Mouse (Mus musculus): ENCODE data around the gene Ifitm1. TPM values are rescaled to one million over a fixed set of nuclear protein-coding genes. Genes with fewer than 3 reads are reported as not detected.
A peak's percentile ranks its signal among the peaks of the same experiment; 100 is the strongest.
"Not testable (repeated sequence)": the region's sequence is repeated elsewhere in the genome, so short reads cannot be mapped to it uniquely, and the experiment has no call there.

Ifitm1 gene
- total RNA-seq, 2 experiments from 2014 or later: 1.6 to 2.8 TPM

DNA sequence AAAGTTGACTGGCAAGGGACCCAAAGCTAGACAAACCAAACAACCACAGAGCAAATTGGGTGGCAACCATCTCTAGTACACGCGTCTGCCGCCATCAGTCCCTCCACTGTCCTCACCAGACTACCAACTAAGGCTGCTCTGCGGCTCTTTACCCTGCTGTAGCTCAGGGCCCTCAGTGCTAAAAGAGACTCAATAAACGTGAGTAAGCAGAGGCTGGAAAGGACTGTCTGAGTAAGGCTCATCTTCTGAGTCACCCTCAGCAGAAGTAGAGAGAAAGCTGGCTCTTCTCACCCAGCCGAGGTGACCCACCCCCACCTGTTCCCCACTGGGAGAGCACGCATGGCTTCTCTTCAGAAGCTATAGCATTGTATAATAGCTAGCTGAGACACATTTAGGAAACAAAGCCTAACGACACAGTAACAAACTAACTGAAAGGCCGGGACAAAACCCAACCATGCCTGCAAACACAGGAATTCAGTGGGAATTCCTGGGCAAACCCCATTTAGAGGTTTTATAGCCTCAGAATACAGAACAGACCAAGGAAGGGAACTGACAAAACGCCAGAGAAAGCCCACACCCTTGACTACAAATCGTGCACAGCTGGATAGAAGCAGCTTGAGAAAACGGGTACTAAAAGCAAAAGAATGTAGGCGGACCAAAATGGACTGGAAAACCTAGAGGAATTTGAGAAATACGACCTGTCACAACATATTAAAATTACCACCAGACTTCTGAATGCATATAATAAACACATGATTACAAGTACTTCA is 6.6 kb downstream of the Ifitm1 start:
- no peak for DNase-seq (ENCODE audit: low spot score)
- intact Hi-C loops (cut with DNase I): no loop called here

GRCm38 (mm10) chr7:140974940-140975339 is 7.9 kb downstream of the Ifitm1 start:
- DNase-seq (ENCODE audit: low spot score): no peak
- intact Hi-C loops (cut with DNase I): no loop called here

- intact Hi-C loops (cut with DNase I): no loop called here
- no peak for DNase-seq (ENCODE audit: low spot score)
Measured at GRCm38 (mm10) chr7:140975465-140975864, 8.4 kb downstream of the Ifitm1 start.

- DNase-seq (ENCODE audit: low spot score); intact Hi-C loops (cut with DNase I): not testable (repeated sequence)
Measured at GRCm38 (mm10) chr7:140976720-140977119, 9.7 kb downstream of the Ifitm1 start.

- intact Hi-C loops (cut with DNase I): no loop called here
- no peak for DNase-seq (ENCODE audit: low spot score)
Measured at GRCm38 (mm10) chr7:140981704-140982103, 14.7 kb downstream of the Ifitm1 start.

DNA sequence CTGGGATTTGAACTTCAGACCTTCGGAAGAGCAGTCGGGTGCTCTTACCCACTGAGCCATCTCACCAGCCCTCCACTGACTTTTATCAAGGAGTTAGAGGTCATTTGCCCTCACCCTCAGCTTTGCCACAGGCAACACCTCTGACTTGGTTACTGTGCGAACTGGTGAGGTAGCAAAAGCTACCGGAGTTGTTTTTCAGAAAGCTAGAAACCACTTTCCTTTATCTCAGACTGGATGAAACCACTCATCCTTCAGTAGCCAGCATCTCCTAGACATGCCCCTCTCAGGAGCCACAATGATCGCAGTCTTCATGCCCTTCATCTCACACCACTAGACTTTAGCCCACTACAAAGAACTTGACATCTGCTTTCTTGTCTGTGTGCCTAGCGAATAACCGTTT is 15.9 kb downstream of the Ifitm1 start:
- intact Hi-C loops (cut with DNase I): no loop called here
- DNase-seq (ENCODE audit: low spot score): no peak

DNA sequence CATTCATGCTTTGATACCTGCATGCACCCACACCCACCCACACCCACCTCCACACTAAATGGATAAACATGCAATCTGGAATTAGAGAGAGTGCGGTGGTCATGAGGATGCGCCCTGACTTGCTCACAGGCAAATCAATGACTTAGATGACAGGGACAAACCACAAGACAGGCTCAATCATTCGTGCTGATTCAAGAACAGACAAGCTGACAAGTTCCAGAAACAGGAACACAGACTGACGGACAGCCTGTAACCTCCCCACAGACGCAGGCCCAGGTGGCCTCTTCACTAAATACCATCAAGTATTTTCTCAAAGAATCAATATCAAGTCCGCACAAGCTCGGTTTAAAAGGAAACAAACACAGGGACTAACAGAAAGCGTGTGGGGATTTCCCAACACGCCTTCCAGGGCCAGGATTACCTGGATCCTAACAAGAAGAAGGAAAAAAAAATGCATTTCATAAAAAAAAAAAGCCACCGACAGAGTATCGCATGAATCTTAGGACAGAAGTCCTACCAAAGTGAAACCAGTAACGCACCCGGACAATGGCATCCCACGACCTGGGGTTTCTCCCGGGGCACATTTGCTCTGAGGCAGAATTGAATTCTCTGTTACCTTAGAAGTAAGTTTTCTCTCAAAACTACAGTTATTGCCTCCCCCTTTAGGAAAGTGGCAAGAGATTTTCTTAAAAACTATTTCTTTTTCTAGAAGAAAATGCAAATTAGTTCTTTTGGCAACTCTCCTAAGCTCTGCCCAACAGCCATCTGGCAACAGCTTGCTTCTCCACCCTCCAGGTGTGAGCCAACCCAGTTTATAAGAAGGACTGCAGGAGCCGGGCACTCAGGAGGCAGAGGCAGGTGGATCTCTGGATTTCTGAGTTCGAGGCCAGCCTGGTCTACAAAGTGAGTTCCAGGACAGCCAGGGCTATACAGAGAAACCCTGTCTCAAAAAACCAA is 20.4 kb downstream of the Ifitm1 start:
- DNase-seq (ENCODE audit: low spot score): no peak

GRCm38 (mm10) chr7:140989022-140989421 is 22.0 kb downstream of the Ifitm1 start:
- no peak for DNase-seq (ENCODE audit: low spot score)
- intact Hi-C loops (cut with DNase I): no loop called here

More for the DNA sequence above, 20.4 kb downstream of the Ifitm1 start:
- intact Hi-C loops (cut with DNase I): no loop called here

DNA sequence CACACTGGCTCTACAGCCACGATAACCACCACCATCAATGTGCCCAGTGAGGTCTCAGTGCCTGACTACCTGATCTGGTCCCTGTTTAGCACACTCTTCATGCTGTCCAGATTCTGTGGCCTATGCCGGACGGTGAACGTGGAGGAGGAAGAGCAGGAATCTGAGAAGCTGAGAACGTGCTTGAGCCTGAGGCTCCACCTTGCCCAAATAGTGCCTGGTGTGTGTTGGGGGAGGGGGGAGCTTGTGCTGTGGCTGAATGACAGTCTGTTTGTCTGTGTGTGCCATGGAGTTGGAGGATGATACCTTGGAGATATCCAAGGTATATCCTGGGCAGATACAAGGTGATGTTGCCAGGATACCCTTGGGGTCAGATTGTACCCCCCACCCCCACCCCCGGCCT is 23.2 kb downstream of the Ifitm1 start:
- DNase-seq (ENCODE audit: low spot score): no peak
- intact Hi-C loops (cut with DNase I): no loop called here

GRCm38 (mm10) chr7:140990622-140991021 is 23.6 kb downstream of the Ifitm1 start:
- DNase-seq (ENCODE audit: low spot score): no peak
- intact Hi-C loops (cut with DNase I): no loop called here

- no peak for DNase-seq (ENCODE audit: low spot score)
- intact Hi-C loops (cut with DNase I): no loop called here
Measured at GRCm38 (mm10) chr7:140991117-140991689, 24.2 kb downstream of the Ifitm1 start.

DNA sequence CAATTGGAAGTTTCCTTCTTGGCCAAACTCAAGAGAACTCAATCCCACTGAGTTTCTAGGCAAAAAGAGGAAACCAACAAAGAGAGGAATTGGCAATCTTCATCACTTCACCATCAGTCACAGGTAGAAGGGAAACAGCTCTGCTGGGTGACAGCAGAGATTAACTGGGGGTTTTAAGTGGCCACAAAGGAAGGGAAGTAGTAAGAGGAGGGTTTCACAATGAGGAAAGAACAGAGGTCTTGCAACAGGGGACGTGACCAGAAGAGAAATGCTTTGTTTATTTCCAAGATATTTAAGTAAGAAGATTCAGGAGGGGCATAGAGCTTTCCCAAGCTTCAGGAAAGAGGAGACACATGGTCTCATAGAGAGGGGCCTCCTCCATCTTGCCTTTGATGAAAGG is 30.8 kb downstream of the Ifitm1 start:
- no peak for DNase-seq (ENCODE audit: low spot score)
- intact Hi-C loops (cut with DNase I): no loop called here

DNA sequence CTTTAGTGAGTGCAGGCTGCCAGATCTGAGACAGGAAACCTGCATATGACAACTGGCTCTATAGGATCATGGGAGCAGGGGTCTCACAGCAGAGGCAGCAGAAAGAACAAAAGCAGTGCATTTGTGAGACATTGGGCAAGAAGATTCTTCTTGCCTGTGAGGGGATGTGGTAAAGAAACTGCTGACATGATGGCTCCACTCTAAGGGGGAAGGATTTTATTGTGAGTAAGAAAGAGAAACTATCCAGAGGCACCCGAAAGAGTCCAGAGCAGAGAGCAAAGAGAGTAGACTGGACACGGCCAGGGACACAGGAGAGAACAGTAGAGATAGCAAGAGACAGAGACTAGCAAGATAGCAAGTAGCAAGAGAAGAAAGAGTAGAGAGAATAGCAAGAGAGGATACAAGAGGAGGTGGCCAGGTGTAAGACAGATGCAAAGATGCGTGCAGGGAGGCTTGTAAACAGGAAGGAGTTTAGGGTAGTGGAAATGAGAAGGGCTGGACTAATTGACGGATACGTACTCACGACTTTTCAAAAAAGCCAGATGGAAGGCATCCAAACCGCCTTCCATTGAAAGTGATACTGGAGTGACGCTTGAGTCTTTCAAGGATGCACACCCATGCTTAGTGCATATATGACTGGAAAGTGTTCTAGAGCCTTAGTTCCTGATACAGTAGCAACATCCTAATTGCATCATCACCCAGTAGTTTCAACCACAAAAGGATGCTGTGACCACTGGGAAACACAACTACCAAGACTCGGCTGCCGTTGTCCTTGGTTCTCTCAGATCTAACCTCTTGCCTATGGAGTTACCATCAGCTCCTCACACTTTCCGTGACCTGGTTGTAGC is 32.1 kb downstream of the Ifitm1 start:
- DNase-seq (ENCODE audit: low spot score): no peak
- intact Hi-C loops (cut with DNase I): no loop called here

DNA sequence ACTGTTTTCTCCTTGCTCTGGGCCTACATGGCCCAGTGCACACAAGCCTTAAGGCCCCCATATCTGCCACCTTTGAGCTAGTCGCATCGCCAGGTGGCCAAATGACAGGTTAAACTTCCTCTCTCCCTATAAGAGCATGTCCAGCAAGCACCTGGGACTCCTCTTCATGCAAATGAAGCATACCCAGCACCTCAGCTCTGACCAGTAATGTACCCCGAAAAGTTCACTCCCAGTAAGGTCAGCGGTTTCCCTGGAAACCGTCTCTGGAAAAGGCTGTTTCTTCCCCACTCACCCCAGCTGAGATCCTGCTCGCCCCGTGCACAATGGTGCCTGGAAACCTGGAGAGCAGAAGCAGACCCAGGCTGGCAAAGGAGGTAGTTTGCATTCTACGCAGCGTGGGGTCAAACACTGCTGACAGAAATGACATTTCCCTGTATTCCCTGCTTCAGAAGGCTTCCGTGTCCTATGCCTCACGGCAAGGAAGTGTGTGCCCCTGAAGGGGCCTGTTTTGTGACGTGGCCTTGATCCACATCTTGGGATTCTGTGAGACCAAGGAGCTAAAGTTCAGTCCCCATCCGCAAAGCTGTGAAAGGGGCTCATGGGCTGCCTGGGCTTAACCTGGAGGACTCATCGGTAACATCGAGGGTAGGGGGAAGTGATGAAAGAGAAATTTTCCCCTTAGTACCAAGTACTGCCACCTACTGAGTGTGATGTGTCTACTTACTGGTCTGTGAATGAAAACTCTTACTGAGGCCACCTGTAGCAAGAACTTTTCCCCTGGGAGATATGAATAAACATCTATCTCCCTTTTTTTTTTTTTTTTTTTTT is 34.1 kb downstream of the Ifitm1 start:
- intact Hi-C loops (cut with DNase I): no loop called here
- DNase-seq (ENCODE audit: low spot score): no peak

DNA sequence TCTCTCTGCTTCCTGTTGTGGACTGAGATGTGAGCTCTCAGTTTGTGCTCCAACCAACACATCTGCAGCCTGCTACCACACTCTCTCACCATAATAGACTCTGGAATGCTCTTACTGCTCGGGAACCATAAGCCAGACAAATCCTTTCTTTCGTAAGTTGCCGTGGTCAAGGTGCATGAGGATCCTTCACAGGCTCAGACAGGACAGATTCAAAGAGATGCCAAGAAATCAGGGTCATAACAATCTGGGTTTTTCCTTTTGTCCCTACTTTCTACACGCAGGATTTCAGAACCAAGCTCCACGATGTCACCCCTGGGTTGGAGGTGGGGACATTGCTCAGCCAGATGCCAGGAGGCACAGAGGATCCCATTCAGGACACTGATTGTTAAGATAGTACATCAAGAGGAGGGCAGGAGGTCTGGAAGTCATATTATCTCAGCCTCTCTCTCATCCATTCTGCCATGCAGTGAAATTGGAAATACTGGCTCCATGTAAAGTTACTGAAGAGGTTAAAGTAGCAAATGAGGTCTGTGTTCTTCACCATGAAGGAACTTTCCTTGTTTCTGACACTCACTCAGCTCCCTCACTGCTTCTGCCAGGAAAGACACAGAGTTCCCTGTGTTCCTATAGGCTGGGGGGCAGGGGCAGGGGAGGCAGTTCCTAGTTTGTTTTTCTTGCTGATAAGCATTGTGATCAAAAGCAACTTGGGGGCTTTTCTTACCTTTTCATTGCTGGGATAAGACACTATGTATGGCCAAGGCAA is 36.4 kb downstream of the Ifitm1 start:
- intact Hi-C loops (cut with DNase I): no loop called here

GRCm38 (mm10) chr7:141006446-141006845 is 39.4 kb downstream of the Ifitm1 start:
- no peak for DNase-seq (ENCODE audit: low spot score)
- intact Hi-C loops (cut with DNase I): loop anchor here (5.0 kb wide), 1 partner anchor 171 kb away; no protein-coding TSS in a partner anchor

More for the DNA sequence above, 36.4 kb downstream of the Ifitm1 start:
- no peak for DNase-seq (ENCODE audit: low spot score)

GRCm38 (mm10) chr7:141006914-141007313 is 39.9 kb downstream of the Ifitm1 start:
- no peak for DNase-seq (ENCODE audit: low spot score)
- intact Hi-C loops (cut with DNase I): loop anchor here (5.0 kb wide), 1 partner anchor 170 kb away; no protein-coding TSS in a partner anchor

DNA sequence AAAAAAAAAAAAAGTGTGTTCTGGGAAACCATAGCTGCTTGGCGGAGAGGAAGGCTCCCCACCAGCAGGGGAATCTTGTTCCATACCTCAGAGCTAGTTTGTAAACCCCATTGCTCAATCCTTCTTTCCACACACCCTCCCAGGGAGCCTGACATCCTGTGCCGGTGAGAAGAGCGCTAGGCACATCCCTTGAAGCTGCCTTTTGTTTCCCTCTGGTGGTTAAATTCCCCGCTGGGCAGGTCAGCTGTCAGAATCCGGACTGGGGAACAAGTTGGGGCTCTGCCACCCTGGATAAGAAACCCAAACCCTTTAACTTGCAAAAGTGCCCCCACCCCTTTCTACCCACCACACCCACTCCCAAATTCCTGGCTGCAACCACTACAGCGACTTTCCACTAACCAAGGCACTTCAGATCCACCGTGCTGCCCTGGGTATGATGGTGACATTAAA is 41.3 kb downstream of the Ifitm1 start:
- intact Hi-C loops (cut with DNase I): loop anchor here (1.0 to 5.0 kb wide), 4 partner anchors 42 to 169 kb away; partner anchors contain the start of gene Ifitm1
- peak; percentile 35 for DNase-seq (ENCODE audit: low spot score)

Data from heart, postnatal 25 days (tissue).